Mouse (Mus musculus) C2C12 (cell line): ENCODE results near the gene 2310079G19Rik.

Experiments
- CTCF ChIP-seq: IDR thresholded peaks from one replicate; pipeline ENCODE4 v1.5.1; 2011; ENCODE audit not compliant: control insufficient read depth, insufficient read depth, insufficient read length
- FOSL1 ChIP-seq: IDR thresholded peaks from one replicate; pipeline ENCODE4 v1.8.0; 2011; ENCODE audit warnings: mild to moderate bottlenecking, low read length; ENCODE audit not compliant: poor library complexity, insufficient read depth, severe bottlenecking
- USF1 ChIP-seq: IDR thresholded peaks from one replicate; pipeline ENCODE4 v1.6.1; 2011; ENCODE audit warnings: low read depth, mild to moderate bottlenecking, control low read depth, moderate library complexity

DNA sequence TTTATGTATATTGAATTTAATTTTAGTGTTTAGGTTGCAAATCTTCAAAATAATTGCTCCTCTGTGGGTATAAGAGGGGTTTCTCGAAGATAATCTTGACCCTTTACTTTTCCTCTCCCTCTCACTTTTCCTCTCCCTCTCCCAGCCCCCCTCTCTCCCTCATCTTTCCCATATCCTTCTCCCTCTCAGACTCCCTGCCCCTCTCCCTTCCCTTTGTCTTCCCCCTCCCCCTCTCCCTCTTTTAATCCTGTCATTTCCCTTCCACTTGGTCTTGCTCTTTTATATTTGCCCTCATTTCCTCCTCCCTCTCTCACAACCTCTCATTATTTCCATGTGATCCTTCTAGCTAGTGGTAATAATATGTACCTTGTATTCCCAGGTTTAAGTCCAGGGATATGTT, 25.0 kb downstream of the 2310079G19Rik start:
- TF ChIP-seq CTCF (no peak), USF1 (no peak), FOSL1 (no peak)
